Mouse (Mus musculus) MN1 (cell line): ENCODE data around the gene Cnot8.

ENCODE experiments used
- DNase-seq: peaks from one replicate; pipeline ENCODE4 v3.0.0-alpha.2; 2016; ENCODE audit warnings: low spot score

Cnot8 gene

DNA sequence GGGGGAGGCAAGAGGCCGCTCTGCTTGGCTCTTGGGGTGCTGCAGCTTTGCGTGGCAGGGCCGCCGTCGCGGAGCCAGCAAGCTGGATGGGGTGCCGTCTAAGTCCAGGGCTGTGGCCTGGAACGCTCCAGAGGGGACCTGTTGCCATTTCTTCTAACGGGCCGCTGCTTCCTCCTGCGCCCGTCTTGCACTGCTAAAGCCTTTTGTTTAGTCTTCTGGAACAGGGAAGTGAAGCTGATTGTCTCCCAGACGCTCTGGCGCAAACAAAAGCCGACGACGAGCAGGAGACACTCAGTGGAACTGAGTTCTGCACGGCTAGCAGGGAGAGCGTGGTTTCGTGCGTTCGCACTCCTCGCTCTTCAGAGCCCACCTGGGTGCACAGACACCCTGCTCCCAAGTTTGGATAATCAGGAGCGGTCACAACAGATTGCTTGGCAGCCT, 418 bp downstream of the Cnot8 start:
- peak; percentile 70 for DNase-seq

DNA sequence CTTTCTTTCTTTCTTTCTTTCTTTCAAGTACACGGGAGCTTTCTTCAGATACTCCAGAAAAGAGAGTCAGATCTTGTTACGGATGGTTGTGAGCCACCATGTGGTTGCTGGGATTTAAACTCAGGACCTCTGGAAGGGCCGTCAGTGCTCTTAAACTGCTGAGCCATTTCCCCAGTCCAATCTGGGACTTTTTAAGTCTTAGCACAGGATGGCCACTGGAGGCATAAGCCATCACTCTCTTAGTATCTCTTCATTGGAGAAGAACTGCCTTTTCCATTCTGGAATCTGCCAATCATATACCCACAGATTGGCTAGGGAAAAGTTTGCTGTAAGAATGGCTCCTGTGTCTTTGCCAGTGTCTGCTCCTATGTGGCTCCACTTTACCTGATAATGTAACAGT, 3.1 kb downstream of the Cnot8 start:
- peak; percentile 64 for DNase-seq

DNA sequence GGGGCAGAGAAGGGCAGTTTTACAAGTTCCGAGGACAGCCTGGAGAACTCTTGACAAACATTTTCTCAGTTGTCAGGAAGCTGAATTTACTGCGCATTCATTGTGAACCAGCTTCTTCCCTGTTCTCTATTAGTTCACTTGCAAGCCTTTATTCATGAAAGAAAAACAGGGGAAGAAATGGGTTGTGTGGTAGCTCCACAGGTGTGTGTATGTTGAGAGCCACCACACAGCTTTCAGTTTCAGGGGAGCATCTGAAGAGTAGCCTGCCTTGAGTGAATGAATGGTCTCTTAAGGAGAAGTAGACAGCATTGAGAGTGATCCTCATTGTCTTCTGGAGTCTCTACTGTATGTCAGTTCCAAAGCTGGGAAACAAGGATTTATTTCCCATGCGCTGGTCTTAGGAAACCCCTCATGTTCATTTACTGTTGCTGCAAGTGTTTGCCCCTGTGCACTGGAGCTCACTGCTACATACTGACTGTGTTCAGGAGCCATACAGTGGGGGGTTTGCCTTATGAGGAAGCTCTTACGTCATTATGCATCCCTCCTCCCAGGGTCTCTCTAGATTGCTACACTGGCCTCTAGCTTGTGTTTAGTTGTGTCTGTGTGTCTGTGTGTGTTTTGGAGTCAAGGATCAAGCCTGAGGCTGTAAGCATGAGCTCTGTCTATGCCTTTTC, 3.8 kb downstream of the Cnot8 start:
- no peak for DNase-seq

DNA sequence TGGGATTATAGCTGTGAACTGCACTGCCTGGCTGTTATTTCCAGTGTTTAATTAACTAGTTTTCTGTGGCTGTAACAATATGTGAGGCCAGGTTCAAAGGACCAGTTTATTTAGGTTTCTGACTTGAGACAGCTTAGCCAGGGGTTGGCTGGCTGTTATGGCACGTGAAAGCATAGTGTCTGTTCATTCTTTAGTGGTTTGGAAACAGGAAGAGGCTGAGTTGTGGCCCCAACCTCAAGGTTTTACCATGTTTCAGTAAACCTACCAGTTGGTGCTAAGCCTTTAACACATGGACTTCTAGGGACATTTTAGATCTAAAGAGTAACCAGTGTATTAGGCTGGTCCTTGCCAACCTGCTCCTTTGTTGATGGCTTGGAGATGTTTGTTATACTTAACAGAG, 12.6 kb downstream of the Cnot8 start:
- DNase-seq = no peak

DNA sequence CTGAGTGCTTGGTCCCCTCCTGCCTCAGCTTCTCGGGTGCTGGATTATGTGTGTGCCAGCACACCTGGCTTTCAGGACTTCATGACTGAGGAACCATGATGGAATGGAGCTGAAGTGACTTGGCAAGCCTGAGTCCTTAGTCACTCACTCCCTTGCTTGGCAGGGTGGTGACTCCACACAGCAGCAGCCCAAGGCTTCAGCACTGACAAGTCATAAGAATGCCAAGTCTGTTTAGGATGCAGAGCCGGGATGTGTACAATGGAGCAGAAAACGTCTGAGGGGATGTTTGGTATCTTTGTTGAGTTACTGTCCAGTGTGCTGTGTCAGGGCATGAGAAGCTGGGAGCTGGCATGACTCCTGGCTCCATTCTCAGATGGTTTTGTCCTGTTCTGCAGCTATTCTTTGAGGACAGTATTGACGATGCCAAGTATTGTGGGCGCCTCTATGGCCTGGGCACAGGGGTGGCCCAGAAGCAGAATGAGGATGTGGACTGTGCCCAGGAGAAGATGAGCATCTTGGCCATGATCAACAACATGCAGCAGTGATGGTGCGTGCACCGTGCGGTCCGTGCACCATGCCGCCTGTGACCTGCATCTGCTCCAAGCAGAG, 13.2 kb downstream of the Cnot8 start:
- DNase-seq = no peak

DNA sequence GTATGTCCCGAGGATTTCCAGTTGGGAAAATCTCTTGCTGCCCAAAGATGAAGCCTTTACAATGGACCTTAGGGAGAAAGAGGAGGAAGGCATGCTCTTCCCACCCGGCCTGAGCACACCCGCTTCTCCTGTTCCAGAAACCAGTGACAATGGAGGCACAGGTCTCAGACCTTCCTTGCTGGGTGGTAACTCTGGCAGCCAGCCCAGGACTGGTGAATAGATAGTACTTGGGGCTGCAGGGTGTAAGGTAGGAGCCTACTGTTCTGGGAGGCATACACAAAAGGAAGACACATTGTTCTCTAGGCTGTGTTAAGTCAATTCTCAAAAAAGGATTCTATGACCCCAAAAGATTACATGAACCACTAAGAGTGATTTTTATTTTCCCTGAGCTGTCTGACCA, 16.7 kb downstream of the Cnot8 start:
- DNase-seq = no peak

DNA sequence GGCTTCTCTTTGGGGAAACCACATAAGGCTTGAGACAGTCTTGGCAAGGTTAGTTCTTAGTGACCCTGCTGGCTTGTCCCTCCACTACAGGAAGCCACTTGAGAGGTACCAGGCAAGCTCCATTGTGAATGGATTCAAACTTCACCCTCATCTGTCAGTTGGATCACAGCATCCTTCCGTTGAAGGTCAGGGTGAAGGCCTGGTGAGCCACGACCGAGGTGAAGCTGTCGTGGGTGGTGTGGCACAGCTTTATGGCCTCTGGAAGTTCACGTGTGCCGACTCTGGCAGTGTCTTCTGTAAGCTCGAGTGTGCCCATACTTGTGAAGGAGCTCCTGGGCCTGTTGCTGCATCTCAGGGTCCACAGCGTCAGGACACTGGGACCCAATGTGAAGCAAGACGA, 17.4 kb downstream of the Cnot8 start:
- DNase-seq = no peak

DNA sequence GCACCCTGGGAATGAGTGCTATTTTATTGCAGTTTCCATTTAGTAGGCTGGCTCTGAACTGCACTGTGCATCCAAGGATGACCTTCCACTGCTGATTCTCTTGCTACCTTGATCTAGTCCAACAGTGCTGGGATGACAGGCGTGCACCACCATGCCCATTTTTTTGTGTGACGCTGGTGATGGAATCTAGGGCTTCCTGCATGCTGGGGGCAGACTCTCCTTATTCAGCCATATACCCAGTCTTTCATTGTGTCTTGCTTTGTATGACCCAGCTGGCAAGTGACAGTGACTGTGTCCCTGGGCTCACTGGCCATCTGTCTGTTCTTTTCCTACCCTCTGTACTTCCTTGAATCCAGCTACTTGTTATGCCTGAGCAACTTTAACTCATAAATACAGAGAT, 19.8 kb downstream of the Cnot8 start:
- no peak for DNase-seq

DNA sequence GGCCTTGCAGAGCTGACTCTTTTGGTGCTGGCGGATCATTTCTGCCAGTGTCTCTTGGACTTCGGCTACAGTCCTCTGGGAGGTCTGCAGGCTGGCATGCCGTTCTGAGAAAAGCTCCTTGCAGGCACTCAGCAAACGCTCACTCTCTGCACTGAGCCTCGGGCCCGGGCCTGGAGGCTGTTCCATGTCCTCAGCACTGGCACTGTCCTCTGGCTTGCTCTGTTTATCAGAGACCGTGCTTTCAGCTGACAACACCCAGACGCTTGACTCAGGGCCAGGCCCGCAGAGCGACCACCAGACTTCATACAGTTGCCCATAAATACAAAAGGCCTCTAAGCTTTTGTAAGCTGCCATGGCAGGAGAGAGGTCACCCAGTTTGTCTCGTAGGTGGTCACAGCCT, 21.1 kb downstream of the Cnot8 start:
- no peak for DNase-seq

DNA sequence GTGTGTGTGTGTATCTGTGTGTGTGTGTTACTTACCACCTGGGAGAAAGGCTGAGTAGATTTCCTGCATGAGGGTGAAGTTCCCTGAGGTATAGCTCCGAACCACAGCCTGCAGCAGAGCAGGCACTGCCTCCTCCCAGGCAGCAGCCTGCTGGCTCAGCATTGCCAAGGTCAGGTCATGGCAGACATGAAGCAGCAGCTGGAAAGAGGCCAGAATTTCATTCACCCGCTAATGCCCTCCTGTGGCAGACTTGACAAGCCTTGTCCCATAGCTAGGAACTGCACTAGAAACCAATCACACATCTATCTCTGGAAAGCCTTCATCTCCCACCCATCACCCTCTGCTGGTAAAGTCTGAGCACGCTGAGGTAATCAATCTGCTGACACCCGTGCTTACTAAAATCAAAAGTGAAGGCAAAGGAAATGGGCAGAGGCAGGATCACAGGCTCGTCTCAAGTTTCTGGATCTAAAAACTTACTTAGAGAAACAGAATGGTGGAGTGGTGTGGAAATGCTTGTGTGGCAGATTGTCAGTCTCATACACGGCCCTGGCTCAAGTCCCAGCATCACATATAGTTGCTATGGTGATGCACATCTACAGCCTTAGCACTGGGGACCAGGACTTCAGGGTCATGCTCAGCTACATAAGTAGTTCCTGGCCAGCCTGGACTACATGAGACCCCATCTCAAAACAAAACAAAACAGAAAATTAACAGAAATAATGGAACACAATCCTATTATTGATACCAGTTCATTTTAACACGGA, 22.6 kb downstream of the Cnot8 start:
- peak; percentile 94 for DNase-seq

DNA sequence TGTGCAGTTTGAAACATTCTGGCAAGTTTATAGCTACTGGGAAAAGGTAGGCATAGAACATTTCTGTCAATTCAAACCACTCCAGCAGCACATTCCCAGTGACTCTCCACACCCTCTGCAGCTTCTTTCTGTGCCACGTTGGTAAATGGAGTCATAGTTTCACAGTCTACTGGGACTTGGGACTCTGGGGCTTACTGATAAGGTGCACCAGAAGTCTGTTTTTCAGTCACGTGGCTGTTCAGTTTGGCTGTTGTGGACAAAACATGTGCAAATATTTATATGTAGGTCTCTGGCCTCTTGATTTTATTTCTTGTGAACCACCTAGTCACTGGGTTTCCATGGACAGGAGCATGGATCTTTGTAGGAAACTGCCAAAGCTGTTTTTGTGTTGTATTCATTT, 23.6 kb downstream of the Cnot8 start:
- no peak for DNase-seq

DNA sequence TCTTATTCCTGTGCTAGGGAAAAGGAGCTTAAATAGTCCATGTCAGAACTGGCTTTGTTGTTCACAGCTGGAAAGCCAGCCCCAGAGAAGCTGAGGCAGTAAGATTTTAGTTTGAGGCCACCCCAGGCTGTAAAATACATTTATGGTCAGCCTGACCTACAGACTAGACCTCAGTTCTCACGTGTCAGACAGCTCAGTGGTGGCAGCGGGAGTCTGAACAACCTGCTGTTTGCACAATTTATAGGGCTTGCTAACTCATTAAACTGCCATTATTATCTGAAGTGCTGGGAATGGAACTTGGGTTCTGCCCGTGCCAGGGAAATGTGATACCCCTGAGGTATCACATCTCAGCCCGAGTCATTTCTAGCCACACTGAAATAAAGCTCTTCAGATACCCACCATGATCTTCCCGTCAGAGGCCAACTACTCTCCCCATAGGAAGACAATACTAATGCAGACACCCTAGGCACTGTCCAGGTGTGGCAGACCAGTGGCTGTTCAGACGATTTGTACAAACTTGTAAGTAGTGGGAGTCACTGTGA, 25.4 kb downstream of the Cnot8 start:
- no peak for DNase-seq

DNA sequence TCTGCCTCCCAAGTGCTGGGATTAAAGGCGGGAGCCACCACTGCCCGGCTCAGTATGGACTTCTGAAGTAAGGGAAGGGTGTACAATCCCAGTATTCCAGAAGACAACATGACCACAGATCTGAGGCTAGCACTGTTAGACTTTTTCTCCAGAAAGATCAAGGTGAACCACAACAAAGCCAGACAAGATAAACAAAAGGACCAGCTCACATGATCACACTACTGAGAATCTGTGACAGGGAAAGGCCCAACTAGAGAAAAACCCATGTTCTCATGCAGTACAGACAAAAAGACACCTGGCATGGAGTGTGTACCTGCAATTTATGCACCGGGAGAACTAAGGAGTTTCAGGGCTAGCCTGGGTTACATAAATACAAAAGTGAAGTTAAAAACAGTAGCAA, 28.1 kb downstream of the Cnot8 start:
- DNase-seq = no peak

DNA sequence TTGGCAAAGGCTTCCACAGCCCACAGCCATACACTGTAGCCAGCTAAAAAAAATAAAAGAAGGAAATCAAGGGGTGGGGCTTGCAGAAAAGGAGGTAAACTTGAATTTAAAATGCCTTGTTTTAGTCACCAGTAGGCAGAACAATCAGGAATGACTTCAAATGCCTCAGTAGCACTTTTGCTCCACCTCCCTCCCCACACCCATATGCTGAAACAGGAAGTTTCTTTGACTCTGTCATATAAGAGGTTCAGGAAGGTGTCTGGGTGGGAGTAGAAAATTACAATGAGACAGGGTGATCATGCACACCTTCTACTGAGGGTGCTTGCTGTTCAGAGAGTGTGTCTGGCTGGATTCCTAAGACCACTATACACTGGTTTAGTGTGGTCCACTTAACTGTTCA, 30.9 kb downstream of the Cnot8 start:
- DNase-seq = no peak

DNA sequence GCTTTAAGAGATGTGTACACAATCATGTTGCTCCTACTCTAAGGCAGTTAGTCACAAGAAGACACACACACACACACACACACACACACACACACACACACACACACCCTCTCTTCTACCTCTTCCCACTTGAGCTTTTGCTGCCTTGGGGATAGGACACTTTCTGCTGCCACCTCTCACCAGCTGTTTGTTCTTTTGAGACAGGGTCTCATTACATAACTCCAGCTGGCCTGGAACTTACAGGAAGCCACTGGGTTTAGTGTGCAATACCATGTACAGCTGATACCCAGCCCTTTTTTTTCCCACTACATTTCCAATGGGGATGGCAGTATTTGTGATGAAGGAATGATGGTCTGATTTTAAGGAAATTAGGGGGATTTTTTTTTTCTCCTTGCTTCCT, 31.3 kb downstream of the Cnot8 start:
- DNase-seq = no peak

DNA sequence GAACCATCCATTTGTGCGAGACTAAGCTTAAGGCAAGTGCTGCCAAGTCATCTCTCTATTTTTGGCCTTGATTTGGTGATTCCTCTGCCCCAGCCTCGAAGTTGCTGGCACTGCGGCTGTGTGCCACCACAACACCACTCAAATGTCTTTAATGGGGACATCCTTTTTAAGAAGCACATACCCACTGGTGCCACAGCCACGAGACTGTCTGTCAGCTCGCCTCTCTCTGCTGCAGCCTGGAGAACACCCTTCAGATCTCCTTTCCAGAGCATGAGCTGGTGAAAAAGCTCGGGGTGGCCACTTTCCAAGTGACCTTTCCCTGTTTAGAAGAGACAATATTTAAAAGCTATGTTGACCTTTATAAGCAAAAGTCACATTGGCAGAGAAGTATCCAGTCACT, 32.7 kb downstream of the Cnot8 start:
- DNase-seq = no peak

DNA sequence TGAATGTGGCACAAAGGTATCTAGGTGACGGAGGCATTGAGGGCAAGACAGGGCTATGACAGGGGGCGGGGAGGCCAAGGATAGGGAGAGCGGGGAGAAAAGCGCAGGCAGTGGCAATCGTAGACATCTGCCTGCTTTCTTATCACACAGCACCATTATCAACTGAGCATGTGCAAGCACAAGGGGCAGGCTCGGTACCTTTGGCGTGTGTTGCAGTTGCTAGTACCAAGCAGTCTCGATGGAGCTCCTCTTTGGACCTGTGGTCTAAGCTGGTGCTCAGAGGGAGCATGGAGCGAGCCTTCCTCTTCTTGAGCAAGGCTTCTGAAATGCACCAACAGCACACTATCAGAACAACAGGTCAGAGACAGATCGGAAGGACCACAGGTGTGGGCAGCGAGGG, 34.9 kb downstream of the Cnot8 start:
- no peak for DNase-seq

DNA sequence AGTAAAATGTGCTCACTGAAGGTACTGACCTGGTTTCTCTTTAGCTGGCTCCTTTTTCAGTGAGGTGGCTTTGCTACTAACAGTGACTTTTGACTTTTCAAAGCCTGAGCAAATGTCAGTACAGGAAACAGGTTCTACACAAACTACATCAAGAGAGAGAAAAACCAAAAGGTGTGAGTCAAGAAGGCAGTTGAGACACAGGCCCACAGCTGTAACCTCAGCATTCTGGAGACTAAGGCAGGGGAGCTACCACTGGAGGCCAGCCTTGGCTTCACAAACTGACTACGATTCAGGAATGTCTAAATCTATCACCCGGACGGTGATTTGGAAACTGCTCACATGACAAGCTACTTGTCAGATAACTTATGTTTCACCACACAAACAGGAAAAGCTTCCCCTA, 35.5 kb downstream of the Cnot8 start:
- no peak for DNase-seq

DNA sequence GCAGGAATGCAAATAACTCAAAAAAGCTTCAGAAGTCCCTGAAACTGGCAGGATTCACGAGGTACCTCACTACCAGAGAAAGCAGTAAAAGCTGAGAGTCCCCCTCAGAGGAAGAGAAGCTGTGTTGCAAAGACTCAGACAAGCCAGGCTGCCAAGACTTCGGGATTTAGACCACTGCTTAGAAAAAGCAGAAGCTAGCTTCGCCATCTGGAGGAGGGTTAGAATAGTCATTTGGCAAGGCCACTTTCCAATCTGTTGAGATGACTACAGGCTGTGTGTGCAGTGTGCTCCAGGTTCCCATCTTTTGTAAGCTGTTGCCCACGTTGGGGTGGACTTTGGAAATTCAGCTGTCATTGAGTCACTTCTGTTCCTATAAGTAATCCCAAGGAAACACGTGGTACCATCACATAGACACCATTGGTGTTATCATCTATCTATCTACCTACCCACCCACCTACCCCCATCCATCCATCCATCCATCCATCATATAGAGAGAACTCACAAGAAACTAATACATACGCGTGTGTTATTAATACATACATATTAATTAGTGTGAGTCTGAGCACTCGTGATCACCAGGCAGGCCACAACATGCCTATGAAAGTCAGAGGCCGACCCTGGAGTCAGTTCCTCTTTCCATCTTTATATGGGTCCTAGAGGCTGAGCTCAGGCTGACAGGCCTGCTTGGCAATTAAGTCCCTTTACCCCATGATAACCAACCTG, 39.9 kb downstream of the Cnot8 start:
- no peak for DNase-seq

DNA sequence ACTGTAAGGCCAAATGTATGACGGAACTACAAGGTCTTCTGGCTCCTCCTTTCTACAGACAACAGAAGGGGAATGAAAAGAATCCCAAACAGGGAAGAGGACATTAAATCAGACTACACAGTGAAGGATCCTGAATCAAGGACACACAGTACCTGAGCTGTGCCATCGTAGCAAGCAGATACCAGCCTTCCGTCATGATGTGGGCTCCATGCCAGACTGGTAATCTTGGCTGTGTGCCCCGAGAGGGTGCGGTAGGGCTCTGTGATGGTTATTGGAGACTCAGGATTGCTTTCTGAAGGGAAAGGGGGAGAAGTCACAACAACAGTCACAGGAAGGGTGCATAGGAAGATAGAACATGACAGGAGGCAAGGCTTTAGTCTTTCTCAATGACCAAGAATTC, 42.3 kb downstream of the Cnot8 start:
- DNase-seq = peak; percentile 82

DNA sequence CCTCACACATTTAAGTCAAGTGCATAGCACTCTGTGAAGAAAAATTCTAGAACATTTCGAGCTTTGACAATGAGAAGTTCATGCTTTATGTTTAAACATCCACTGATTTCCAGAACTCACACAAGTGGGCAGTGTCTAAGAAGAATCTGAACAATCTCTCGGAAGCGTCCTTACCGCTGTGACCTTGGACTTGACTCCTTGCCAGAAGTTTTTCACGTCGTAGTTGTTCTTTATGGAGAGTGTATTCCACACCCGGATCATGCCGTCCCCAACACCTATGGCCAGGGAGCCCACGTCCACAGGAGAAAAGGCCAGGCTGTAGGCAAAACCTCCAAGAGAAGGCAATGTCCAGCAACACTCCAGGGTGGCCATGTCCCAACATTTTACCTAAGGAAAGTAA, 51.5 kb downstream of the Cnot8 start:
- no peak for DNase-seq

DNA sequence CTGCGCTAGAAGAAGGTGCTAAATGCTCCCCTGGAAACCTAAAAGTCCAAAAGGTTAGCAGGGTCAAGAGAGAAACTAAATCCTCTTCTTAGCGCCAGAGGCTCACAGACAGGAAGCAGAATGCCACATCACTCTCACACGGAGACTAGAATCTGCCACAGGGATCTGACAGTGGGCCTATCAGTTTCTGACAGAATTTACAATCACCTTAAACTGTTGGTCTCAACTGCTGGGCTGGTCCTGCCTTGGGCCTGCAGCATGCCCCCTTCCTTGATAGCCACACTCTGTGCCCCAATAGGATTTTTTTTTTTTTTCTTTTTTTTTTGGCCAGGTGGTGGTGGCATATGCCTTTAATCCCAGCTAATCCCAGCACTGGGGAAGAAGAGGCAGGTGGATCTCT, 52.9 kb downstream of the Cnot8 start:
- no peak for DNase-seq

DNA sequence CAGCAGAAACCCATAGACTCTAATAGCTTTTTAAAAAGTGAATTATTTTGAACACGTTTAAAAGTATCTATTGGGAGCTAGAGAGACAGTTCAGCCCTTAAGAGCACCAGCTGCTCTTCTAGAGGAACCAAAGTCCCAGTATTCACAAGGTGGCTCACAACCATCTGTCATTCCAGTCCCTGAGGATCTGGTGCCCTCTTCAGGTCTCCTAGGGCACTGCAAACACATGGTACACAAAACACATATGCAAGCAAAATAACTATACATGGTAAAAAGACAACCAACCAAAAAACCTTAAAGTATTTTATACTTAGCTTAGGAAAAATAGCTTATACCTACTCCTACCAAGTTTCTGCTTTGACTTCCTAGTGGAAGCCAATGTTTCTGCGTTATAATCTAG, 61.1 kb downstream of the Cnot8 start:
- DNase-seq = no peak
